Mouse (Mus musculus) spleen, adult 12 weeks (tissue): ENCODE data around the gene Cdk5rap3.

Experiments
- DNase-seq: peaks from one replicate; pipeline ENCODE4 v3.0.0; 2022; ENCODE audit warnings: low spot score

Cdk5rap3 gene

DNA sequence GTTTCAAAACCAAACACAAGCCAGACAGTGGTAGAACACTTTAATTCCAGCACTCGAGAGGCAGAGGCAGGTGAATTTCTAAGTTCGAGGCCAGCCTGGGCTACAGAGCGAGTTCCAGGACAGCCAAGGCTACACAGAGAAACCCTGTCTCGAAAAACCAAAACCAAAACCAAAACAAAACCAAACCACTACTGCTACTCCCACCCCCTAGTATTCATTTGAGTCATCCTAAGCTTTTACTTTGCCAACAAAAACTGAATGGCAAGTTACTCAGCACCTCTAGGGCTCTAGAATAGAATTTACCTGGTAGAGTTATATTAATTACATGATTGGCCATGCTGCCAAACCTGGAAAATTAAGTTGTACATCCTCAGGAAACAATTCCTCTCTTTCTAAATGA lies 56.7 kb downstream of the Cdk5rap3 start:
- DNase-seq: no peak

DNA sequence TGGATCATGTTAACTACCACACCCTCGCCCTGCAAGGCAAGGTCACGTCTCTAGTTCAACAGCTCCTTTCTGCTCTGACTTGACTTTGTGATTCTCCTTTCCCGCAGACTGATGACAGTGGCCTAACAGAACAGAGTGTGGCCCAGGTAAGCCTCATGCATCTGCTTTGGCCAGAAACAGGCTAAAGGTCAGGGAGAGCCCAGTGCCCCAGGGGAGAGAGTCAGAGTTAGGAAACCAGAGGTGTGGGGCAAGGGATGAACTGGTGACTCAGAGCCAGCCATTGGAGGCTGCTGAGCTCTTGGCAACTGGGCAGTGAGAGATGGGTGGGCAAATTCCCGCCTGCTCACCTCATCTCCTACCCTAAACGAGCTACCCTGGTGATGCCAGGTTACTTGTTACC lies 58.9 kb downstream of the Cdk5rap3 start:
- DNase-seq: no peak
